Mouse (Mus musculus) ES-E14 (cell line): Measurements from ENCODE around the gene Kcnh6.

ENCODE experiments used
- CHD2 ChIP-seq: IDR thresholded peaks from 2 replicates; pipeline ENCODE4 v1.6.1; 2014; ENCODE audit warnings: mild to moderate bottlenecking, low read depth, low read length, inconsistent platforms
- HCFC1 ChIP-seq: IDR thresholded peaks from 2 replicates; pipeline ENCODE4 v1.6.1; 2012; ENCODE audit warnings: low read length, inconsistent platforms, borderline replicate concordance; ENCODE audit not compliant: insufficient read depth
- MAFK ChIP-seq: IDR thresholded peaks from 2 replicates; pipeline ENCODE4 v1.6.1; 2014; ENCODE audit warnings: mild to moderate bottlenecking, low read depth, low read length, inconsistent platforms; ENCODE audit not compliant: insufficient read depth
- ZC3H11A ChIP-seq: IDR thresholded peaks from 2 replicates; pipeline ENCODE4 v1.6.1; 2012; ENCODE audit warnings: low read depth, mild to moderate bottlenecking, inconsistent platforms, low read length, borderline replicate concordance
- ZNF384 ChIP-seq: IDR thresholded peaks from 2 replicates; pipeline ENCODE4 v1.6.1; 2012; ENCODE audit warnings: low read depth, low read length, inconsistent platforms

GRCm38 (mm10) chr11:106034986-106035385 is 27.1 kb downstream of the Kcnh6 start:
- TF ChIP-seq MAFK (no peak), ZNF384 (no peak), CHD2 (no peak), HCFC1 (no peak), ZC3H11A (no peak)
